Mouse (Mus musculus): ENCODE results near the gene Ccdc170.
"Not testable (repeated sequence)": the region's sequence is repeated elsewhere in the genome, so short reads cannot be mapped to it uniquely, and the experiment has no call there.

- not testable (repeated sequence) for TF ChIP-seq CTCF, POLR2A (IDR thresholded peaks at IDR 0.05; ENCODE audit: insufficient read depth, low read depth, low read length)
Measured at GRCm38 (mm10) chr10:4433871-4434270, 48.4 kb upstream of the Ccdc170 start.
